Mouse (Mus musculus) E14TG2a.4 (cell line): Measurements from ENCODE around the gene Macrod2.

Source experiments
- CTCF ChIP-seq: conservative IDR thresholded peaks from 2 replicates; pipeline ENCODE4 v1.5.1; 2014; ENCODE audit warnings: low read length
- NANOG ChIP-seq: IDR thresholded peaks from 2 replicates; pipeline ENCODE4 v1.6.1; 2014; ENCODE audit warnings: borderline replicate concordance, low read length, mixed read lengths

GRCm38 (mm10) chr2:142410124-142410523 is 2015.0 kb downstream of the Macrod2 start:
- TF ChIP-seq CTCF (no peak), NANOG (no peak)
